Mouse (Mus musculus): ENCODE data around the gene Mphosph9.

The Mphosph9 gene

GRCm38 (mm10) chr5:124214516-124215145 lies 113.1 kb downstream of the Mphosph9 start:
- no peak for DNase-seq (ENCODE audit: low spot score)

GRCm38 (mm10) chr5:124213588-124214469 lies 113.9 kb downstream of the Mphosph9 start:
- no peak for DNase-seq (ENCODE audit: low spot score)

- no peak for DNase-seq (ENCODE audit: low spot score)
Measured at GRCm38 (mm10) chr5:124211669-124212068, 116.1 kb downstream of the Mphosph9 start.

- no peak for DNase-seq (ENCODE audit: low spot score)
Measured at GRCm38 (mm10) chr5:124211234-124211633, 116.5 kb downstream of the Mphosph9 start.

GRCm38 (mm10) chr5:124210281-124211016 lies 117.3 kb downstream of the Mphosph9 start:
- peak; percentile 21 for DNase-seq (ENCODE audit: low spot score)

- no peak for DNase-seq (ENCODE audit: low spot score)
Measured at GRCm38 (mm10) chr5:124209850-124210249, 117.9 kb downstream of the Mphosph9 start.

- DNase-seq (ENCODE audit: low spot score), result no peak
Measured at GRCm38 (mm10) chr5:124208030-124208429, 119.7 kb downstream of the Mphosph9 start.

- DNase-seq (ENCODE audit: low spot score), result no peak
Measured at GRCm38 (mm10) chr5:124206481-124207038, 121.2 kb downstream of the Mphosph9 start.

- no peak for DNase-seq (ENCODE audit: low spot score)
Measured at GRCm38 (mm10) chr5:124205809-124206380, 121.9 kb downstream of the Mphosph9 start.

GRCm38 (mm10) chr5:124205211-124205610 lies 122.6 kb downstream of the Mphosph9 start:
- DNase-seq (ENCODE audit: low spot score), result no peak

- DNase-seq (ENCODE audit: low spot score), result peak; percentile 78
Measured at GRCm38 (mm10) chr5:124204127-124204794, 123.5 kb downstream of the Mphosph9 start.

GRCm38 (mm10) chr5:124203251-124203650 lies 124.5 kb downstream of the Mphosph9 start:
- DNase-seq (ENCODE audit: low spot score), result no peak

- DNase-seq (ENCODE audit: low spot score), result peak; percentile 52
Measured at GRCm38 (mm10) chr5:124202071-124202470, 125.7 kb downstream of the Mphosph9 start.

- no peak for DNase-seq (ENCODE audit: low spot score)
Measured at GRCm38 (mm10) chr5:124201564-124201963, 126.2 kb downstream of the Mphosph9 start.

Data from MN1 (cell line).